Mouse (Mus musculus) MEL (cell line): Measurements from ENCODE around the gene Ptprn2. TPM values are rescaled to one million over a fixed set of nuclear protein-coding genes. Genes with fewer than 3 reads are reported as not detected.

ENCODE experiments used
- DNase-seq: peaks from one replicate; pipeline ENCODE4 v3.0.0; 2011; ENCODE audit warnings: low read depth, low spot score
- H3K27ac ChIP-seq: 2 replicates; pipeline ENCODE4 v1.5.1; 2012; ENCODE audit warnings: low read depth, mild to moderate bottlenecking, control low read depth, low read length, moderate library complexity; ENCODE audit not compliant: control insufficient read depth
- H3K27me3 ChIP-seq, 2 experiments: fragments of 150-350 bp in 1 of 2; sonication (generic) in 1 of 2; 2 replicates each; pipeline ENCODE4 v1.6.1; 2012; ENCODE audit warnings: low read length in 2 of 2, mild to moderate bottlenecking in 2 of 2, improper control_type of control experiment in 1 of 2, moderate library complexity in 1 of 2; ENCODE audit not compliant: insufficient read depth in 2 of 2, control insufficient read depth in 1 of 2
- H3K36me3 ChIP-seq, 2 experiments: 2 replicates each; pipeline ENCODE4 v1.6.1; 2012 to 2014; ENCODE audit warnings: low read length in 2 of 2, improper control_type of control experiment in 1 of 2, inconsistent platforms in 1 of 2, mild to moderate bottlenecking in 1 of 2; ENCODE audit not compliant: insufficient read depth in 2 of 2, control insufficient read depth in 1 of 2
- H3K4me1 ChIP-seq, 2 experiments: fragments of 150-350 bp in 1 of 2; sonication (generic) in 1 of 2; 2 replicates each; pipeline ENCODE4 v1.6.1; 2012; ENCODE audit warnings: low read length in 2 of 2, improper control_type of control experiment in 1 of 2, mild to moderate bottlenecking in 1 of 2; ENCODE audit not compliant: insufficient read depth in 2 of 2, control insufficient read depth in 1 of 2
- H3K4me3 ChIP-seq, 2 experiments: fragments of 150-350 bp in 1 of 2; sonication (generic) in 1 of 2; 2 replicates each; pipeline ENCODE4 v1.5.1; 2012; ENCODE audit warnings: low read depth in 2 of 2, low read length in 2 of 2, mild to moderate bottlenecking in 2 of 2, moderate library complexity in 2 of 2, control low read depth in 1 of 2, improper control_type of control experiment in 1 of 2; ENCODE audit not compliant: control insufficient read depth in 1 of 2, insufficient read depth in 1 of 2
- H3K79me2 ChIP-seq: 2 replicates; pipeline ENCODE4 v1.6.1; 2012; ENCODE audit warnings: mild to moderate bottlenecking, low read length, moderate library complexity; ENCODE audit not compliant: control insufficient read depth, poor library complexity, insufficient read depth
- H3K9ac ChIP-seq: 2 replicates; pipeline ENCODE4 v1.6.1; 2012; ENCODE audit warnings: low read depth, mild to moderate bottlenecking, control low read depth, low read length, moderate library complexity; ENCODE audit not compliant: control insufficient read depth, poor library complexity, severe bottlenecking
- H3K9me3 ChIP-seq: fragments of 150-350 bp; sonication (generic); replicated peaks from 2 replicates; pipeline ENCODE4 v1.6.1; 2012; ENCODE audit warnings: mild to moderate bottlenecking, low read length, improper control_type of control experiment, moderate library complexity; ENCODE audit not compliant: insufficient read depth
- CHD1 ChIP-seq: IDR thresholded peaks from 2 replicates; pipeline ENCODE4 v1.6.1; 2012; ENCODE audit warnings: low read depth, mild to moderate bottlenecking, inconsistent platforms, low read length, improper control_type of control experiment
- CHD2 ChIP-seq: IDR thresholded peaks from 2 replicates; pipeline ENCODE4 v1.6.1; 2011; ENCODE audit warnings: low read length, improper control_type of control experiment
- CTCF ChIP-seq, 3 experiments: IDR thresholded peaks in 2 of 3; conservative IDR thresholded peaks in 1 of 3; 2 replicates each; pipeline ENCODE4 v1.5.1; 2011 to 2012; ENCODE audit warnings: low read length in 3 of 3, low read depth in 2 of 3, mild to moderate bottlenecking in 2 of 3, improper control_type of control experiment in 1 of 3, inconsistent platforms in 1 of 3, mixed read lengths in 1 of 3, moderate library complexity in 1 of 3; ENCODE audit not compliant: control insufficient read depth in 1 of 3, insufficient read depth in 1 of 3, poor library complexity in 1 of 3, severe bottlenecking in 1 of 3
- E2F4 ChIP-seq: IDR thresholded peaks from 2 replicates; pipeline ENCODE4 v1.6.1; 2011; ENCODE audit warnings: low read depth, low read length, improper control_type of control experiment, borderline replicate concordance
- ELF1 ChIP-seq: IDR thresholded peaks from 2 replicates; pipeline ENCODE4 v1.6.1; 2014; ENCODE audit warnings: low read depth, mild to moderate bottlenecking, inconsistent platforms, low read length, improper control_type of control experiment, moderate library complexity
- EP300 ChIP-seq, 2 experiments: IDR thresholded peaks; 2 replicates each; pipeline ENCODE4 v1.6.1; 2011; ENCODE audit warnings: improper control_type of control experiment in 2 of 2, low read length in 2 of 2, low read depth in 1 of 2, mild to moderate bottlenecking in 1 of 2
- GABPA ChIP-seq: IDR thresholded peaks from 2 replicates; pipeline ENCODE4 v1.6.1; 2012; ENCODE audit warnings: low read depth, mild to moderate bottlenecking, inconsistent platforms, low read length, improper control_type of control experiment, moderate library complexity
- GATA1 ChIP-seq: IDR thresholded peaks from 2 replicates; pipeline ENCODE4 v1.6.1; 2011; ENCODE audit warnings: low read depth, low read length, improper control_type of control experiment
- HCFC1 ChIP-seq: IDR thresholded peaks from 2 replicates; pipeline ENCODE4 v1.6.1; 2012; ENCODE audit warnings: low read depth, mild to moderate bottlenecking, inconsistent platforms, low read length, improper control_type of control experiment, moderate library complexity
- MAX ChIP-seq: IDR thresholded peaks from 2 replicates; pipeline ENCODE4 v1.6.1; 2011; ENCODE audit warnings: low read length, improper control_type of control experiment
- MAZ ChIP-seq: IDR thresholded peaks from 2 replicates; pipeline ENCODE4 v1.6.1; 2012; ENCODE audit warnings: low read depth, mild to moderate bottlenecking, inconsistent platforms, low read length, improper control_type of control experiment
- MYB ChIP-seq: IDR thresholded peaks from 2 replicates; pipeline ENCODE4 v1.6.1; 2011; ENCODE audit warnings: mild to moderate bottlenecking, low read depth, low read length, improper control_type of control experiment
- NELFE ChIP-seq: IDR thresholded peaks from 2 replicates; pipeline ENCODE4 v1.6.1; 2011; ENCODE audit warnings: low read depth, low read length, improper control_type of control experiment
- POLR2A ChIP-seq, 2 experiments: IDR thresholded peaks; 2 replicates each; pipeline ENCODE4 v1.6.1; 2011 to 2012; ENCODE audit warnings: low read length in 2 of 2, mild to moderate bottlenecking in 2 of 2, control low read depth in 1 of 2, improper control_type of control experiment in 1 of 2, low read depth in 1 of 2, moderate library complexity in 1 of 2; ENCODE audit not compliant: control insufficient read depth in 1 of 2, insufficient read depth in 1 of 2, poor library complexity in 1 of 2
- POLR2AphosphoS2 ChIP-seq: IDR thresholded peaks from 2 replicates; pipeline ENCODE4 v1.6.1; 2011; ENCODE audit warnings: low read length, improper control_type of control experiment
- POLR2AphosphoS5 ChIP-seq: IDR thresholded peaks from 2 replicates; pipeline ENCODE4 v1.6.1; 2012; ENCODE audit warnings: low read depth, borderline replicate concordance, mild to moderate bottlenecking, inconsistent platforms, low read length, moderate library complexity, mixed read lengths
- RAD21 ChIP-seq: IDR thresholded peaks from 2 replicates; pipeline ENCODE4 v1.6.1; 2011; ENCODE audit warnings: mild to moderate bottlenecking, low read depth, low read length, improper control_type of control experiment
- RCOR1 ChIP-seq: IDR thresholded peaks from 2 replicates; pipeline ENCODE4 v1.6.1; 2012; ENCODE audit warnings: low read depth, mild to moderate bottlenecking, inconsistent platforms, low read length, improper control_type of control experiment
- SIN3A ChIP-seq: IDR thresholded peaks from 2 replicates; pipeline ENCODE4 v1.6.1; 2012; ENCODE audit warnings: low read length, improper control_type of control experiment, inconsistent platforms
- SMC3 ChIP-seq: IDR thresholded peaks from 2 replicates; pipeline ENCODE4 v1.6.1; 2011; ENCODE audit warnings: low read depth, low read length, improper control_type of control experiment
- TAL1 ChIP-seq: IDR thresholded peaks from 2 replicates; pipeline ENCODE4 v1.6.1; 2012; ENCODE audit warnings: mild to moderate bottlenecking, inconsistent platforms, low read length, moderate library complexity, mixed read lengths
- TBP ChIP-seq: IDR thresholded peaks from 2 replicates; pipeline ENCODE4 v1.8.0; 2011; ENCODE audit warnings: low read depth, low read length, improper control_type of control experiment
- UBTF ChIP-seq: IDR thresholded peaks from 2 replicates; pipeline ENCODE4 v1.6.1; 2012; ENCODE audit warnings: low read depth, mild to moderate bottlenecking, inconsistent platforms, low read length, improper control_type of control experiment, moderate library complexity, borderline replicate concordance; ENCODE audit not compliant: insufficient read depth
- ZMIZ1 ChIP-seq: IDR thresholded peaks from 2 replicates; pipeline ENCODE4 v1.6.1; 2012; ENCODE audit warnings: low read depth, mild to moderate bottlenecking, inconsistent platforms, low read length, improper control_type of control experiment, moderate library complexity
- ZNF384 ChIP-seq: IDR thresholded peaks from 2 replicates; pipeline ENCODE4 v1.6.1; 2012; ENCODE audit warnings: low read depth, mild to moderate bottlenecking, inconsistent platforms, low read length, improper control_type of control experiment
- polyA plus RNA-seq, 2 experiments: library from polyadenylated mRNA; stranded (reverse) in 1 of 2; unstranded in 1 of 2; fragments of >175 nt in 1 of 2; fragments of >200 nt in 1 of 2; gene quantifications; 2 replicates each; pipeline versions ENCODE4 v1.2.1 to v1.2.4; 2012; ENCODE audit warnings: low replicate concordance in 2 of 2, low read depth in 1 of 2; ENCODE audit not compliant: insufficient read length in 2 of 2, insufficient read depth in 1 of 2, missing spikeins in 1 of 2
- total RNA-seq: library from RNA; depleted of rRNA; stranded (reverse); fragments of 300-350 nt; gene quantifications from 2 replicates; pipeline ENCODE4 v1.2.3, GENCODE M21; 2012

Ptprn2 gene
- total and polyA plus RNA-seq, 3 experiments: not detected

DNA sequence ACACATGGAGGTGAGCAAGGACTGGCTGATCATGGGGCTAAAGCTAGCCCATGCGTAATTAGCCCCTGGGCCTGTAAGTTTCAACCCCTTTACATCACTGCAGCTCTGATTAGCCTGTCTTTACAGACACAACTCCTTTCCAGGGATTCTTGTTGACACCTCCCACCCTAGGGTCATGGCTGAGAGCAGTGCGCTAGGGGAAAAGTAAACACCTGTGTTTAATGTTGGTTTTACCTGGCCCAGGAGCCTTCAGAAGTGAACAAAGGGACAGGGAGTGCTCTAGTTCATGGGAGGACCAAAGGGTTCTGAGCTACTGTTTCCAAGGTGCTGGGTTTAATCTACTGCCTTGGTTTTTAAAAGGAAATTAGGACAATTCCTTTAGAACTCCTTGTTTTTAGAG is 100.6 kb downstream of the Ptprn2 start:
- Histone ChIP-seq H3K79me2 (no peaks in the 10 kb centered on the region), H3K4me3 (no peak overlapping the region), H3K36me3 (no peaks in the 10 kb centered on the region), H3K27ac (no peak overlapping the region)
- TF ChIP-seq RCOR1 (no peak), MAX (no peak), EP300 (IDR thresholded peaks at IDR 0.05; ENCODE audit: low read depth in 1 of 2, low read length in 2 of 2) (no peak), SIN3A (no peak), SMC3 (no peak), UBTF (no peak), GATA1 (no peak), ZNF384 (no peak), TAL1 (no peak), GABPA (no peak), POLR2AphosphoS2 (no peak), CTCF (IDR thresholded peaks at IDR 0.05 in 2 of 3, conservative IDR thresholded peaks at IDR 0.05 in 1 of 3; ENCODE audit: control insufficient read depth in 1 of 3, insufficient read depth in 1 of 3, low read depth in 2 of 3, low read length in 3 of 3, poor library complexity in 1 of 3, severe bottlenecking in 1 of 3) (no peak)
- TF ChIP-seq, all 39 proteins: peak for 0
- Histone ChIP-seq H3K4me1 (no peaks in the 10 kb centered on the region), H3K9me3 (no peaks in the 10 kb centered on the region), H3K27me3 (no peaks in the 10 kb centered on the region), H3K9ac (no peak overlapping the region)
- DNase-seq: no peak

DNA sequence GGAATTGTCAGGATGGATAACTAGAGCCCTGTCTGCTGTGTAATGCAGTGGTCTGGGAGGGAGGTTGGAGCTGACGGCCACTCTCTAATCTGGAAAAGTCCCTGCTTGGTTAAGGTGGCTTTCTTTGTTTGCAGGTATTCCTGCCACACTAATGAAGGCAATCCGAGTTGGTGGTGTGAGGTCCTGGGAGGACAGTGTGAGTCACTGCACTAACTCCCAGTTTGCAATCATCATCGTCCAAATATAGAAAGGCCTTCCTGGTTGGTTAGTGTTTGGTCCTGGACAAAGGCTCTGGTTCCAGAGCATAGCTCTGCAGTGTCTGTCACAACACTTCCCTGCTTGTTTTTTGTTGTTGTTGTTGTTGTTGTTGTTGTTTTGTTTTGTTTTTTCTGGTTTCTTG is 102.0 kb downstream of the Ptprn2 start:
- Histone ChIP-seq H3K27me3 (no peaks in the 10 kb centered on the region), H3K79me2 (no peaks in the 10 kb centered on the region), H3K9ac (no peak overlapping the region), H3K27ac (no peak overlapping the region), H3K9me3 (no peaks in the 10 kb centered on the region), H3K4me1 (no peaks in the 10 kb centered on the region), H3K4me3 (no peak overlapping the region), H3K36me3 (no peaks in the 10 kb centered on the region)
- TF ChIP-seq RAD21 (no peak), GATA1 (no peak), UBTF (no peak), CHD1 (no peak), CTCF (IDR thresholded peaks at IDR 0.05 in 2 of 3, conservative IDR thresholded peaks at IDR 0.05 in 1 of 3; ENCODE audit: control insufficient read depth in 1 of 3, insufficient read depth in 1 of 3, low read depth in 2 of 3, low read length in 3 of 3, poor library complexity in 1 of 3, severe bottlenecking in 1 of 3) (no peak), ELF1 (no peak), CHD2 (no peak), MYB (no peak), TBP (no peak), NELFE (no peak), RCOR1 (no peak), HCFC1 (no peak), POLR2AphosphoS5 (no peak), POLR2A (IDR thresholded peaks at IDR 0.05; ENCODE audit: control insufficient read depth in 1 of 2, insufficient read depth in 1 of 2, low read depth in 1 of 2, low read length in 2 of 2, poor library complexity in 1 of 2) (no peak), ZMIZ1 (no peak), MAX (no peak), E2F4 (no peak), TAL1 (no peak), MAZ (no peak), EP300 (IDR thresholded peaks at IDR 0.05; ENCODE audit: low read depth in 1 of 2, low read length in 2 of 2) (no peak)
- no peak for DNase-seq
